Mouse (Mus musculus) stomach, embryonic 14.5 days (tissue): ENCODE results near the gene Macrod2. TPM values are rescaled to one million over a fixed set of nuclear protein-coding genes. Genes with fewer than 3 reads are reported as not detected.

Source experiments
- ATAC-seq: fragments of 200-750 bp; cut with Nextera tagmentation; 2 replicates; pipeline ENCODE4 v1.8.0; 2017; ENCODE audit warnings: low read depth, moderate TSS enrichment; ENCODE audit not compliant: insufficient number of reproducible peaks, insufficient read depth, low FRiP score
- H3K27ac ChIP-seq: fragments of 300-500 bp; sonication (generic); 2 replicates; pipeline ENCODE4 v1.5.1; 2014; ENCODE audit warnings: mild to moderate bottlenecking, low read length, moderate library complexity, mixed read lengths
- H3K27me3 ChIP-seq: fragments of 300-500 bp; sonication (generic); 2 replicates; pipeline ENCODE4 v1.6.1; 2014; ENCODE audit warnings: low read length, control low read depth, mixed read lengths; ENCODE audit not compliant: control insufficient read depth, insufficient read depth
- H3K36me3 ChIP-seq: fragments of 300-500 bp; sonication (generic); 2 replicates; pipeline ENCODE4 v1.6.1; 2014; ENCODE audit warnings: mild to moderate bottlenecking, control low read depth, low read length, moderate library complexity, mixed read lengths; ENCODE audit not compliant: control insufficient read depth, insufficient read depth
- H3K4me1 ChIP-seq: fragments of 300-500 bp; sonication (generic); 2 replicates; pipeline ENCODE4 v1.6.1; 2014; ENCODE audit warnings: low read length, control low read depth, mixed read lengths; ENCODE audit not compliant: control insufficient read depth, insufficient read depth
- H3K4me2 ChIP-seq: fragments of 300-500 bp; sonication (generic); replicated peaks from 2 replicates; pipeline ENCODE4 v1.6.1; 2014; ENCODE audit warnings: low read depth, low read length, control low read depth
- H3K4me3 ChIP-seq: fragments of 300-500 bp; sonication (generic); 2 replicates; pipeline ENCODE4 v1.5.1; 2014; ENCODE audit warnings: low read depth, low read length, control low read depth
- H3K9ac ChIP-seq: fragments of 300-500 bp; sonication (generic); replicated peaks from 2 replicates; pipeline ENCODE4 v1.6.1; 2014; ENCODE audit warnings: low read depth, mild to moderate bottlenecking, control low read depth, low read length, moderate library complexity, mixed read lengths
- H3K9me3 ChIP-seq: fragments of 300-500 bp; sonication (generic); 2 replicates; pipeline ENCODE4 v1.6.1; 2016; ENCODE audit warnings: low read depth, low read length, control low read depth; ENCODE audit not compliant: control insufficient read depth
- WGBS: fragments of 180-500 bp; shearing (Covaris S2); extraction: QIAGEN DNeasy Blood & Tissue Kit; methylation state at CpG from one replicate; pipeline ENCODE4 v1.1.7; 2014; 5-methylcytosine and 5-hydroxymethylcytosine counted together
- polyA plus RNA-seq: library from polyadenylated mRNA; unstranded; fragments of >200 nt; fragmentation: Nextera tagmentation; extraction: Ambion mirVana; gene quantifications from 2 replicates; pipeline ENCODE4 v1.2.1, GENCODE M21; 2014

Macrod2 gene
- polyA plus RNA-seq, 1 experiment from 2014 or later, result 40.9 TPM

DNA sequence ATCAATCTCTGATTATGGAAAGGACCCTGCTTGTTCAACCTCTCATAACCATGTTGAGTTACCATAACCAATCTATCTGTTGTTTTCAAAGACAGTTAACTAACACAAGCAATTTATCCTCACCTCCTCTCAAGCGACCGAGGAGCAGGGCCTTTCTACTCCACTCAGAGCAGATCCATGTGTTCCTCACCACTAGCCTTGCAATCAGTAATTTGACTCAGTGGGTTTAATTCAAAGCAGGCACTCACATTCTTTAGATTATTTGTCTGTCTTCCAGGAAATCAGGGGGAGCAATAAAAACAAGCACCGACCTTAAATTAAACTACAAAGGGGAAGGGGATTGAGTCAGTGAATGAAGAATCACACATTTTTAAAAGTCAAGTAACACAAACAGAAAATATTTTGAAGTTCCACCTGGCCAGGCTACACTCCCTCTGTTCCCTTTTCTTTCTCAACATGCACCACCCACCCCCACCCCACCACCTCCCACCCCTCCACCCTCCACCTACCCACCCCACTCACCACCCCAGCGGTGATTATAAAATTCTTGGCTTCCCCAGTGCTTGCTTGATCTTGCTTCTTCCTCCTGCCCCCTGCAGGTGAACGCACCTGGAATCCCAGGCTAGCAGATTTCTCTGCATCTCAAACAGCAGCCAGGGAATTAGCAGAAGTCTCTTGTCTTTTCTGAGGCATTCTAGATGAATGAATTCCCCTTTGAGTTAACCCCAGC lies 839.8 kb downstream of the Macrod2 start:
- WGBS, result 39% methylated on average over 5 of the region's 5 CpGs
- no peaks in the 10 kb centered on the region for H3K36me3 ChIP-seq
- no peaks in the 10 kb centered on the region for H3K27me3 ChIP-seq
- no peaks in the 10 kb centered on the region for H3K4me1 ChIP-seq
- H3K9me3 ChIP-seq, result no peaks in the 10 kb centered on the region
- ATAC-seq, result no peak
- no peak overlapping the region for H3K4me2 ChIP-seq
- H3K4me3 ChIP-seq, result no peak overlapping the region
- H3K9ac ChIP-seq, result no peak overlapping the region
- no peak overlapping the region for H3K27ac ChIP-seq

- H3K9me3 ChIP-seq, result no peaks in the 10 kb centered on the region
- H3K4me1 ChIP-seq, result no peaks in the 10 kb centered on the region
- ATAC-seq, result no peak
- no peak overlapping the region for H3K27ac ChIP-seq
- H3K4me3 ChIP-seq, result no peak overlapping the region
- H3K4me2 ChIP-seq, result no peak overlapping the region
- WGBS, result 86% methylated on average over 2 of the region's 2 CpGs
- no peaks in the 10 kb centered on the region for H3K27me3 ChIP-seq
- H3K9ac ChIP-seq, result no peak overlapping the region
- no peaks in the 10 kb centered on the region for H3K36me3 ChIP-seq
Observed at GRCm38 (mm10) chr2:141247680-141248079, 852.6 kb downstream of the Macrod2 start.

DNA sequence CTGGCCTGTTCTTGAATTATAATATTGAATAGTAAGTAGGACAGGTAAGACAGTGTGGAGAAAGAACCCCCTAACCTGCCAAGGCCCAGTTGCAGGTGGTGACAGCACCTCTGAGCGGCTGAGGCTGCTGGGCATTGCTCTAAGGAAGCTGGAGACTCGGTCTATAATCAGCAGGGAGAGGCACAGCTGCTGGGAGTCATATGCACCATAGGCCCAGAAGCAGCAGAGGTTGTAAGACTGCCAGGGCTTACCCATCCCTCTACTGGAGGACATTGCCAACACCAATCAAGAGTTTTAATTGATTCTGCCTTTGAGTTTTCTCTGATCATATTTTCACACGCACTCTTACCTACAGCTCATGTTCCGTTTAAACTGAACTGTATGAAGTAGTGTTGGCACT lies 869.5 kb downstream of the Macrod2 start:
- H3K9me3 ChIP-seq, result no peaks in the 10 kb centered on the region
- H3K4me2 ChIP-seq, result no peak overlapping the region
- no peaks in the 10 kb centered on the region for H3K27me3 ChIP-seq
- H3K27ac ChIP-seq, result no peak overlapping the region
- 84% methylated on average over 4 of the region's 4 CpGs for WGBS
- no peak overlapping the region for H3K4me3 ChIP-seq
- no peak for ATAC-seq
- H3K36me3 ChIP-seq, result no peaks in the 10 kb centered on the region
- no peaks in the 10 kb centered on the region for H3K4me1 ChIP-seq
- no peak overlapping the region for H3K9ac ChIP-seq

GRCm38 (mm10) chr2:141266591-141266990 lies 871.5 kb downstream of the Macrod2 start:
- H3K4me2 ChIP-seq, result no peak overlapping the region
- no peaks in the 10 kb centered on the region for H3K9me3 ChIP-seq
- no peaks in the 10 kb centered on the region for H3K27me3 ChIP-seq
- H3K9ac ChIP-seq, result no peak overlapping the region
- H3K27ac ChIP-seq, result no peak overlapping the region
- H3K4me1 ChIP-seq, result no peaks in the 10 kb centered on the region
- ATAC-seq, result no peak
- H3K4me3 ChIP-seq, result no peak overlapping the region
- H3K36me3 ChIP-seq, result no peaks in the 10 kb centered on the region

DNA sequence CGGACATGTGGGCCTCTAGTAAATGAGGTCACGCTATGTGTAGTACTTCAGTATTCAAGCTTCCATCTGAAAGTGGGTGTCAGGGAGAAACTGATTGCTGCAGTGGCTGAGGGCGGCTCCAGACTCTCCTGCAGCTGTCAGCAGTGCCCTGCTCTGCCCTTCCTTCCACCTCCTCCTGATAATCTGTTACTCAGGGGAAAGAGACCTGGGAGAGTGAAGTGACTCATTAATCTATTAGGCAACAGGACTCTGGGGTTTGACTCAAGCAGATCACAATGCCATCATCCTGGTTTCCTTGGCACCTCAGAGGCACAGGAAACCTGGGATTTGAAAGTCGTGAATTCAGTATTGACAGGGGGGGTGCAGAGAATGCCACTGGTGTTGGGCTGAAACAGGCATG lies 876.4 kb downstream of the Macrod2 start:
- no peaks in the 10 kb centered on the region for H3K36me3 ChIP-seq
- no peak overlapping the region for H3K9ac ChIP-seq
- no peak for ATAC-seq
- no peak overlapping the region for H3K27ac ChIP-seq
- no peaks in the 10 kb centered on the region for H3K4me1 ChIP-seq
- H3K4me3 ChIP-seq, result no peak overlapping the region
- WGBS, result 47% methylated on average over 4 of the region's 4 CpGs
- H3K4me2 ChIP-seq, result no peak overlapping the region
- no peaks in the 10 kb centered on the region for H3K9me3 ChIP-seq
- H3K27me3 ChIP-seq, result no peaks in the 10 kb centered on the region

GRCm38 (mm10) chr2:141272966-141273365 lies 877.9 kb downstream of the Macrod2 start:
- Histone ChIP-seq H3K9me3 (no peaks in the 10 kb centered on the region), H3K9ac (no peak overlapping the region), H3K27me3 (no peaks in the 10 kb centered on the region), H3K36me3 (no peaks in the 10 kb centered on the region), H3K4me3 (no peak overlapping the region), H3K27ac (no peak overlapping the region), H3K4me2 (no peak overlapping the region), H3K4me1 (no peaks in the 10 kb centered on the region)
- ATAC-seq, result no peak
- 88% methylated on average over 4 of the region's 4 CpGs for WGBS

- no peaks in the 10 kb centered on the region for H3K27me3 ChIP-seq
- H3K9me3 ChIP-seq, result no peaks in the 10 kb centered on the region
- H3K36me3 ChIP-seq, result no peaks in the 10 kb centered on the region
- H3K4me3 ChIP-seq, result no peak overlapping the region
- WGBS, result 74% methylated on average over 2 of the region's 2 CpGs
- H3K27ac ChIP-seq, result no peak overlapping the region
- no peak overlapping the region for H3K9ac ChIP-seq
- no peaks in the 10 kb centered on the region for H3K4me1 ChIP-seq
- H3K4me2 ChIP-seq, result no peak overlapping the region
- ATAC-seq, result no peak
Observed at GRCm38 (mm10) chr2:141274262-141274661, 879.2 kb downstream of the Macrod2 start.

DNA sequence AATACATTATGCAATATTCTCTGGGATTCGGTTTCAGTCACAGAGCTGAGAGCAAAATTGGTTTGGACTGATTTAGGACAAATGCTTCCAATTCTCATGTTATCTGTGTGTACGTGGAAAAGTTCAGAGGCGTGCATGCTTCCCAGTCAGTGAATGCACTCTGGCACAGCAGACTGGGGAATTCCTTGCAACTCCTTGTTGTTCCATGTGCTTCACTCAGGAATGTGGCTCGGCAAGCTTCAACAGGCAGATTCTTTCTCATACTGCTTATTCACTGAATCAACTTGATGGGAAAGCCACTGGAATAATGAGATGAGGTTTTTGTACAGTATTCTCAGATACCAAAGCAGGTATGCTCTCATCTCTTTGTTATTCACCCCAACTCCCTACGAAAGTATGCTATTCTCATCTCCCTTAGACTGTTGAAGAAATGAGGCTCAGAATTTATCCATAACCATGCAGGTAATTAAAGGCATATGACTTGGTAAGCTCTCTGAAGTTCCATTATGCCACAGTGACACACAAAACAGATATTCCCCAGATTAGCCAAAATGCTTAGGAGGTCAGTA lies 884.1 kb downstream of the Macrod2 start:
- WGBS, result 49% methylated on average over 5 of the region's 5 CpGs
- Histone ChIP-seq H3K4me2 (no peak overlapping the region), H3K9ac (no peak overlapping the region), H3K27ac (no peak overlapping the region), H3K27me3 (no peaks in the 10 kb centered on the region), H3K36me3 (no peaks in the 10 kb centered on the region), H3K4me3 (no peak overlapping the region), H3K9me3 (no peaks in the 10 kb centered on the region), H3K4me1 (peaks cover 3% of the 10 kb centered on the region; the same call in 1 of the 2 replicates)
- no peak for ATAC-seq

- Histone ChIP-seq H3K4me1 (peaks cover 3% of the 10 kb centered on the region; the same call in 1 of the 2 replicates), H3K9ac (no peak overlapping the region), H3K36me3 (no peaks in the 10 kb centered on the region), H3K27me3 (no peaks in the 10 kb centered on the region), H3K4me3 (no peak overlapping the region), H3K27ac (no peak overlapping the region), H3K4me2 (no peak overlapping the region), H3K9me3 (no peaks in the 10 kb centered on the region)
- WGBS, result 85% methylated on average over 1 of the region's 1 CpGs
- ATAC-seq, result no peak
Observed at GRCm38 (mm10) chr2:141280817-141281216, 885.7 kb downstream of the Macrod2 start.
